Mouse (Mus musculus) adipose tissue, adult 10 weeks (tissue): ENCODE measurements around the gene Tbc1d13. TPM values are rescaled to one million over a fixed set of nuclear protein-coding genes. Genes with fewer than 3 reads are reported as not detected.

Experiments used
- polyA plus RNA-seq: library from polyadenylated mRNA; stranded (reverse); fragments of 350-450 nt; fragmentation: Illumina TruSeq; extraction: RNeasy Lipid Tissue Mini Kit (QIAGEN cat#74804); gene quantifications from one replicate; pipeline ENCODE4 v1.2.3, GENCODE M21; 2014; ENCODE audit warnings: low read depth, low replicate concordance

The Tbc1d13 gene
- 35.5 TPM for polyA plus RNA-seq

GRCm38 (mm10) chr2:30133613-30134377, at the start of gene Tbc1d13:
TSS of gene Tbc1d13 (plus strand) at chr2:30133746.

GRCm38 (mm10) chr2:30093471-30094207, 39.9 kb upstream of the Tbc1d13 start, which contains the start of gene Zdhhc12:
TSS of gene Zdhhc12 (minus strand) at chr2:30093648.

GRCm38 (mm10) chr2:30124472-30125274, 8.9 kb upstream of the Tbc1d13 start, which contains the start of gene Zer1:
TSS of gene Zer1 (minus strand) at chr2:30124585.

GRCm38 (mm10) chr2:30171371-30171996, 37.9 kb downstream of the Tbc1d13 start, which contains the start of gene Endog:
TSS of gene Endog (plus strand) at chr2:30171493.

GRCm38 (mm10) chr2:30177700-30178675, 44.4 kb downstream of the Tbc1d13 start, which contains the start of gene Spout1:
TSS of gene Spout1 (minus strand) at chr2:30178459.

Other genes with a start within 250 kb of the Tbc1d13 start
- 115 TPM for gene Odf2, start 244.5 kb upstream of the Tbc1d13 start, polyA plus RNA-seq
- gene Gle1, start 198.3 kb upstream of the Tbc1d13 start, polyA plus RNA-seq: 26.0 TPM
- 142 TPM for gene Sptan1, start 168.2 kb upstream of the Tbc1d13 start, polyA plus RNA-seq
- gene Wdr34, start 84.9 kb upstream of the Tbc1d13 start, polyA plus RNA-seq: 31.1 TPM
- gene Set, start 76.4 kb upstream of the Tbc1d13 start, polyA plus RNA-seq: 123 TPM
- gene Pkn3, start 56.1 kb upstream of the Tbc1d13 start, polyA plus RNA-seq: 7.0 TPM
- gene Zdhhc12, start 40.1 kb upstream of the Tbc1d13 start, polyA plus RNA-seq: 20.2 TPM
- gene Zer1, start 9.2 kb upstream of the Tbc1d13 start, polyA plus RNA-seq: 34.6 TPM
- 14.7 TPM for gene Endog, start 37.7 kb downstream of the Tbc1d13 start, polyA plus RNA-seq
- 24.3 TPM for gene Spout1, start 44.7 kb downstream of the Tbc1d13 start, polyA plus RNA-seq
- gene Kyat1, start 72.1 kb downstream of the Tbc1d13 start, polyA plus RNA-seq: 45.6 TPM
- 13.3 TPM for gene Lrrc8a, start 104.0 kb downstream of the Tbc1d13 start, polyA plus RNA-seq
- gene Gm28035, start 106.8 kb downstream of the Tbc1d13 start, polyA plus RNA-seq: 2.3 TPM
- gene Phyhd1, start 132.5 kb downstream of the Tbc1d13 start, polyA plus RNA-seq: 56.8 TPM
- not detected for gene Gm28038, start 147.3 kb downstream of the Tbc1d13 start, polyA plus RNA-seq
- 34.9 TPM for gene Dolk, start 152.6 kb downstream of the Tbc1d13 start, polyA plus RNA-seq
- gene Nup188, start 152.7 kb downstream of the Tbc1d13 start, polyA plus RNA-seq: 21.8 TPM
- 208 TPM for gene Sh3glb2, start 225.6 kb downstream of the Tbc1d13 start, polyA plus RNA-seq
- 39.4 TPM for gene Miga2, start 230.5 kb downstream of the Tbc1d13 start, polyA plus RNA-seq